Comparison of ENCODE assay signal across 19 mouse cellular contexts in genomic region chr7:101767335-101767907, GRCm38 (mm10). TPM values are rescaled to one million over a fixed set of nuclear protein-coding genes. Genes with fewer than 3 reads are reported as not detected.
DNase-seq lines count a peak whose midpoint lies in the region; ATAC-seq lines count a peak whose summit lies in the region.
"Had no signal": no experiment of that assay in that cellular context is flagged by ENCODE, and none has a peak within 500 bp of the region (broad histone marks: within the 10 kb centered on the region; RNA-seq: fewer than 3 reads in every experiment).

No protein-coding gene starts in this region.

- peak; percentile 17 to 54 for DNase-seq in left cerebral cortex, postnatal 25 days (ENCODE audit: low spot score in 2 of 2)
- no peak for DNase-seq in left cerebral cortex, adult 11 months (ENCODE audit: low spot score)
- peak; percentile 68 for DNase-seq in brain, adult 2 months (ENCODE audit: low read depth, low spot score)
- peak; percentile 52 for DNase-seq in heart, postnatal 4 days
- no peak for DNase-seq in spleen, adult 12 weeks (ENCODE audit: low spot score)
- DNase-seq in MN1 (ENCODE audit: low spot score) = no peak
- no peak for DNase-seq in thymus, postnatal 10 days (ENCODE audit: low spot score in 2 of 2)
- DNase-seq: adrenal gland, postnatal 14 days; cerebellum, postnatal 25 days; kidney, postnatal 25 days; lung, adult 2 months had no signal

- H3K4me1 ChIP-seq in heart, embryonic 11.5 days (ENCODE audit: control insufficient read depth, insufficient read depth, low read length) = peaks cover 12% of the 10 kb centered on the region

- H3K36me3 ChIP-seq in heart, embryonic 11.5 days (ENCODE audit: control insufficient read depth, insufficient read depth, low read length) = no peaks in the 10 kb centered on the region
- H3K36me3 ChIP-seq: embryonic facial prominence, embryonic 12.5 days had no signal

- no peaks in the 10 kb centered on the region for H3K9me3 ChIP-seq in heart, embryonic 11.5 days (replicated peaks; ENCODE audit: control insufficient read depth, low read length)
- H3K9me3 ChIP-seq: embryonic facial prominence, embryonic 12.5 days; forebrain, embryonic 10.5 days; hindbrain, embryonic 10.5 days; limb, embryonic 12.5 days; midbrain, embryonic 10.5 days had no signal

- H3K4me3 ChIP-seq in heart, embryonic 11.5 days (ENCODE audit: low read depth, low read length) = no peak overlapping the region
- H3K4me3 ChIP-seq: embryonic facial prominence, embryonic 12.5 days; forebrain, embryonic 10.5 days; hindbrain, embryonic 10.5 days; limb, embryonic 12.5 days; midbrain, embryonic 10.5 days had no signal

- H3K4me2 ChIP-seq in heart, embryonic 11.5 days = no peak overlapping the region
- H3K4me2 ChIP-seq: embryonic facial prominence, embryonic 12.5 days; limb, embryonic 12.5 days had no signal

- no peak overlapping the region for H3K9ac ChIP-seq in heart, embryonic 11.5 days (ENCODE audit: low read depth, low read length)
- H3K9ac ChIP-seq: embryonic facial prominence, embryonic 12.5 days; limb, embryonic 12.5 days had no signal

- intact Hi-C loops in left cerebral cortex, postnatal 25 days (cut with DNase I) = no loop called here

- WGBS in heart, embryonic 11.5 days (ENCODE audit: insufficient replicate concordance) = 58% methylated on average over 5 of the region's 5 CpGs

- no peak for ATAC-seq in heart, embryonic 11.5 days (replicated peaks; ENCODE audit: insufficient number of reproducible peaks, low FRiP score, low TSS enrichment)

- H3K27me3 ChIP-seq in heart, embryonic 11.5 days (ENCODE audit: control insufficient read depth, insufficient read depth, low read length) = no peaks in the 10 kb centered on the region
- H3K27me3 ChIP-seq: embryonic facial prominence, embryonic 12.5 days; limb, embryonic 12.5 days had no signal

- H3K27ac ChIP-seq in heart, embryonic 11.5 days (ENCODE audit: low read depth, low read length) = peak overlapping the region; percentile 42; the same call in 1 of the 2 replicates
- H3K27ac ChIP-seq: embryonic facial prominence, embryonic 12.5 days; forebrain, embryonic 10.5 days; hindbrain, embryonic 10.5 days; limb, embryonic 12.5 days; midbrain, embryonic 10.5 days had no signal

RNA-seq across cellular contexts. Expression of gene Phox2a, which starts 50.7 kb away (rescaled TPM):
- not detected for total RNA-seq in left cerebral cortex, postnatal 25 days (2021)
- polyA plus RNA-seq in heart, embryonic 11.5 days (2014; fragmentation: Nextera tagmentation; extraction: Ambion mirVana) = not detected in 2 replicates
- under 1 TPM; 0.27 to 0.43 TPM for total RNA-seq in heart, postnatal 4 days (2021)
- total RNA-seq: layer of hippocampus, postnatal 25 days; neutrophil, adult 5-6 weeks had no signal
- polyA plus RNA-seq: forebrain, embryonic 10.5 days; lung, adult 2 months had no signal

Comparison
In these comparisons a context has a peak if more than half of its experiments do, and no peak if none do; other contexts are left out.
1. DNase-seq: peak in left cerebral cortex, postnatal 25 days (2 of 2), brain, adult 2 months (single experiment) and heart, postnatal 4 days (single experiment); none in left cerebral cortex, adult 11 months (single experiment), spleen, adult 12 weeks (single experiment), MN1 (single experiment) and thymus, postnatal 10 days (0 of 2).